Mouse (Mus musculus): ENCODE results near the gene Hs3st3b1. TPM values are rescaled to one million over a fixed set of nuclear protein-coding genes. Genes with fewer than 3 reads are reported as not detected.

Gene Hs3st3b1
- polyA plus RNA-seq, 1 experiment from 2014 or later: 25.7 TPM

- Histone ChIP-seq H3K36me3 (ENCODE audit: insufficient read depth, low read length) (no peaks in the 10 kb centered on the region), H3K27me3 (ENCODE audit: insufficient read depth, low read length) (no peaks in the 10 kb centered on the region), H3K9me3 (replicated peaks; ENCODE audit: low read length) (no peaks in the 10 kb centered on the region), H3K4me2 (ENCODE audit: low read length) (no peak overlapping the region), H3K4me3 (replicated peaks; ENCODE audit: low read depth, low read length) (no peak overlapping the region), H3K4me1 (replicated peaks; ENCODE audit: insufficient read depth, low read length) (no peaks in the 10 kb centered on the region), H3K9ac (ENCODE audit: low read depth, low read length) (no peak overlapping the region), H3K27ac (no peak overlapping the region)
- TF ChIP-seq CTCF (IDR thresholded peaks at IDR 0.05; ENCODE audit: low read depth): no peak
- DNase-seq (ENCODE audit: low spot score): no peak
- ATAC-seq (replicated peaks; ENCODE audit: low FRiP score, low read depth): no peak
- 56% methylated on average over 8 of the region's 8 CpGs for WGBS
Measured at GRCm38 (mm10) chr11:63844701-63845100, 77.4 kb downstream of the Hs3st3b1 start.

GRCm38 (mm10) chr11:63837526-63837925 is 84.6 kb downstream of the Hs3st3b1 start:
- no peak for ATAC-seq (replicated peaks; ENCODE audit: low FRiP score, low read depth)
- Histone ChIP-seq H3K9me3 (replicated peaks; ENCODE audit: low read length) (no peaks in the 10 kb centered on the region), H3K27ac (no peak overlapping the region), H3K27me3 (ENCODE audit: insufficient read depth, low read length) (no peaks in the 10 kb centered on the region), H3K4me3 (replicated peaks; ENCODE audit: low read depth, low read length) (no peak overlapping the region), H3K36me3 (ENCODE audit: insufficient read depth, low read length) (no peaks in the 10 kb centered on the region), H3K4me2 (ENCODE audit: low read length) (peak overlapping the region; percentile 16), H3K9ac (ENCODE audit: low read depth, low read length) (no peak overlapping the region), H3K4me1 (replicated peaks; ENCODE audit: insufficient read depth, low read length) (no peaks in the 10 kb centered on the region)
- DNase-seq (ENCODE audit: low spot score): no peak
- WGBS: 28% methylated on average over 13 of the region's 13 CpGs
- TF ChIP-seq CTCF (IDR thresholded peaks at IDR 0.05; ENCODE audit: low read depth): no peak

Other genes with a start within 250 kb of the Hs3st3b1 start
- gene Cox10, start 157.2 kb upstream of the Hs3st3b1 start, polyA plus RNA-seq (2015; fragmentation: Nextera tagmentation; extraction: Ambion mirVana): 26.8 and 30.8 TPM in 2 replicates